Mouse (Mus musculus) heart, postnatal 25 days (tissue): Measurements from ENCODE around the gene Gm45233. TPM values are rescaled to one million over a fixed set of nuclear protein-coding genes. Genes with fewer than 3 reads are reported as not detected.
"Not testable (repeated sequence)": the region's sequence is repeated elsewhere in the genome, so short reads cannot be mapped to it uniquely, and the experiment has no call there.

Source experiments
- DNase-seq: peaks from one replicate; pipeline ENCODE4 v3.0.0; 2022; ENCODE audit warnings: low spot score
- intact Hi-C: fragments of 180-260 bp; cut with DNase I; formaldehyde crosslinking; loops from one replicate; pipeline ENCODE4 v1.15.1; 2025
- total RNA-seq, 2 experiments: library from RNA; stranded (reverse); gene quantifications; 2 replicates each; pipeline ENCODE4 v1.2.3; 2021

Gene Gm45233
- under 1 TPM; 0.39 to 0.61 TPM for total RNA-seq

GRCm38 (mm10) chr7:43443917-43444293 is at the start of gene Gm45233, which contains the start of gene Etfb:
Gm45233 (plus strand) TSS chr7:43444128.
Etfb (plus strand) TSS chr7:43444083.
- intact Hi-C loops: loop anchor here (2.0 to 5.0 kb wide), 2 partner anchors 21 to 132 kb away; partner anchors contain the start of gene Zfp715
- DNase-seq: peak; percentile 97

GRCm38 (mm10) chr7:43399501-43399900 is 44.4 kb upstream of the Gm45233 start:
- DNase-seq: no peak
- intact Hi-C loops: no loop called here

GRCm38 (mm10) chr7:43402718-43403117 is 41.2 kb upstream of the Gm45233 start:
- no peak for DNase-seq

GRCm38 (mm10) chr7:43407573-43407972 is 36.4 kb upstream of the Gm45233 start:
- intact Hi-C loops: no loop called here
- DNase-seq: no peak

More at GRCm38 (mm10) chr7:43402718-43403117, 41.2 kb upstream of the Gm45233 start:
- intact Hi-C loops: no loop called here

- DNase-seq: no peak
- intact Hi-C loops: no loop called here
Measured at GRCm38 (mm10) chr7:43408131-43408553, 35.8 kb upstream of the Gm45233 start, which contains the start of gene Siglecg. Siglecg (plus strand) TSS chr7:43408204.

- intact Hi-C loops: no loop called here
- no peak for DNase-seq
Measured at GRCm38 (mm10) chr7:43409084-43409483, 34.8 kb upstream of the Gm45233 start.

GRCm38 (mm10) chr7:43411724-43412123 is 32.2 kb upstream of the Gm45233 start:
- intact Hi-C loops, DNase-seq: not testable (repeated sequence)

GRCm38 (mm10) chr7:43417298-43417697 is 26.6 kb upstream of the Gm45233 start:
- intact Hi-C loops: no loop called here
- DNase-seq: no peak

- intact Hi-C loops: loop anchor here (1.0 kb wide), 1 partner anchor 43 kb away; no protein-coding TSS in a partner anchor
- DNase-seq: peak; percentile 49
Measured at GRCm38 (mm10) chr7:43422995-43423617, 20.8 kb upstream of the Gm45233 start.

- DNase-seq: no peak
- intact Hi-C loops: loop anchor here (1.0 kb wide), 1 partner anchor 42 kb away; no protein-coding TSS in a partner anchor
Measured at GRCm38 (mm10) chr7:43423991-43424625, 19.8 kb upstream of the Gm45233 start.

- intact Hi-C loops: no loop called here
- no peak for DNase-seq
Measured at GRCm38 (mm10) chr7:43427406-43427805, 16.5 kb upstream of the Gm45233 start, which contains the start of gene Lim2. Lim2 (plus strand) TSS chr7:43427670.

GRCm38 (mm10) chr7:43429500-43429899 is 14.4 kb upstream of the Gm45233 start:
- DNase-seq: no peak
- intact Hi-C loops: no loop called here

GRCm38 (mm10) chr7:43432891-43433290 is 11.0 kb upstream of the Gm45233 start:
- DNase-seq: no peak
- intact Hi-C loops: no loop called here

GRCm38 (mm10) chr7:43434676-43435075 is 9.3 kb upstream of the Gm45233 start:
- no peak for DNase-seq
- intact Hi-C loops: no loop called here

GRCm38 (mm10) chr7:43436341-43437255 is 7.3 kb upstream of the Gm45233 start, which contains the start of gene Nkg7:
Nkg7 (plus strand) TSS chr7:43437073.
- no peak for DNase-seq
- intact Hi-C loops: no loop called here

- DNase-seq: no peak
- intact Hi-C loops: no loop called here
Measured at GRCm38 (mm10) chr7:43438611-43439010, 5.3 kb upstream of the Gm45233 start.

- intact Hi-C loops: loop anchor here (5.0 kb wide), 1 partner anchor 128 kb away; the partner anchor contains the start of gene Zfp715
- DNase-seq: no peak
Measured at GRCm38 (mm10) chr7:43440482-43440881, 3.4 kb upstream of the Gm45233 start, which contains the start of gene Cldnd2. Cldnd2 (plus strand) TSS chr7:43440782.

- intact Hi-C loops: loop anchor here (5.0 kb wide), 1 partner anchor 129 kb away; the partner anchor contains the start of gene Zfp715
- no peak for DNase-seq
Measured at GRCm38 (mm10) chr7:43441071-43441470, 2.9 kb upstream of the Gm45233 start.

- intact Hi-C loops: loop anchor here (5.0 kb wide), 1 partner anchor 130 kb away; the partner anchor contains the start of gene Zfp715
Measured at GRCm38 (mm10) chr7:43442684-43443083, 1.2 kb upstream of the Gm45233 start.

More at GRCm38 (mm10) chr7:43442684-43443083, 1.2 kb upstream of the Gm45233 start:
- no peak for DNase-seq
